Mouse (Mus musculus): ENCODE data around the gene Heca. TPM values are rescaled to one million over a fixed set of nuclear protein-coding genes. Genes with fewer than 3 reads are reported as not detected.
"Not testable (repeated sequence)": the region's sequence is repeated elsewhere in the genome, so short reads cannot be mapped to it uniquely, and the experiment has no call there.

Gene Heca
- polyA plus RNA-seq, 1 experiment from 2014 or later: 12.8 TPM

GRCm38 (mm10) chr10:17831041-17831440 is 116.8 kb downstream of the Heca start:
- ChIA-PET CTCF (interaction anchor here (1.2 kb wide), 1 partner anchor 10 kb away, joined by 4 read pairs; no protein-coding TSS in a partner anchor), POLR2A (no interaction called here)
- ATAC-seq (no peak), DNase-seq (ENCODE audit: low read depth, low spot score) (no peak)
- no peak for TF ChIP-seq CTCF (IDR thresholded peaks at IDR 0.05)
- in situ Hi-C loops (cut with MboI; ENCODE audit: low pct_unique_long_range_greater_than_20kb): no loop called here
- no peaks in the 10 kb centered on the region for H3K27me3 ChIP-seq

DNA sequence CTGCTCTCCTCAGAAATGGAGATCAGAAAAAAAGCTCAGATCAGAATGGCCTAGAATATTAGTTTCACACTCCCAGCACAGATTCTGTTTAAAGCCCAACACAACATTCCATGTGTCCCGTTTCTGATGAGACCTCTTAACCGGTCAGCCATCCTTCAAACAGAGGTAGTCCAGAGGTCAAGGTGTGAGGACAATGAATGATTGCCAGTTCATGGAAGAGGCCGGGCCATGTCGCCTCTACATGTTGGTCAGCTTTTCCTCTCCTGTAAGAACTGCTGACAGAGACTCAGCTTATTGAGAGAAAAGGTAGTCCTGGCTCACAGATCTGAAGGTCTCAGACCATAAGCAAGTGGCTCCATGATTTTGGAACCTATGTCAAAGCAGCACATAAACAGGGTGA is 118.7 kb downstream of the Heca start:
- TF ChIP-seq CTCF (IDR thresholded peaks at IDR 0.05): no peak
- H3K27me3 ChIP-seq: no peaks in the 10 kb centered on the region
- POLR2A ChIA-PET: no interaction called here
- no peak for ATAC-seq
- no peak for DNase-seq (ENCODE audit: low read depth, low spot score)
- CTCF ChIA-PET: no interaction called here
- in situ Hi-C loops (cut with MboI; ENCODE audit: low pct_unique_long_range_greater_than_20kb): no loop called here

DNA sequence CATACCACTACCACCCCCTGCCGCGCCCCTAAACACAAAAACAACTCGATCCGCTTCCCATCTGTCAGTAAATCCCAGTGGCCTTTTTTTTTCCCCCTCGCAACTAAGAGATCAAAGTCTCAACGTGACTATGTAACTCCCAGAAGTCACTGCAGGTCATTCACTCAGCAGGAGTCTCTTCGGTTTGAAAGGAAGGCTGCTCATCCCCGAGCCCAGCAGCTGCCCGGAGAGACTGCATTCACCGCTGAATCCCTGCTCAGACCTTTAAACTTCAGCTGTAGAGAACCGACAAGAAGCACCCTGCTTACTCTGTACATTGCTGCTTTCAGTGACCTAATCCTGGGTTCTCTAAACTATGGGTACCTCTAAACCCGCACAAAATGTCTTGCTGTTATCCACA is 120.5 kb downstream of the Heca start:
- POLR2A ChIA-PET: no interaction called here
- DNase-seq (ENCODE audit: low read depth, low spot score) (no peak), ATAC-seq (no peak)
- H3K27me3 ChIP-seq: no peaks in the 10 kb centered on the region
- in situ Hi-C loops (cut with MboI; ENCODE audit: low pct_unique_long_range_greater_than_20kb): no loop called here
- CTCF ChIA-PET: interaction anchor here (1.1 kb wide), 1 partner anchor 12 kb away, joined by 3 read pairs; no protein-coding TSS in a partner anchor
- TF ChIP-seq CTCF (IDR thresholded peaks at IDR 0.05): no peak

DNA sequence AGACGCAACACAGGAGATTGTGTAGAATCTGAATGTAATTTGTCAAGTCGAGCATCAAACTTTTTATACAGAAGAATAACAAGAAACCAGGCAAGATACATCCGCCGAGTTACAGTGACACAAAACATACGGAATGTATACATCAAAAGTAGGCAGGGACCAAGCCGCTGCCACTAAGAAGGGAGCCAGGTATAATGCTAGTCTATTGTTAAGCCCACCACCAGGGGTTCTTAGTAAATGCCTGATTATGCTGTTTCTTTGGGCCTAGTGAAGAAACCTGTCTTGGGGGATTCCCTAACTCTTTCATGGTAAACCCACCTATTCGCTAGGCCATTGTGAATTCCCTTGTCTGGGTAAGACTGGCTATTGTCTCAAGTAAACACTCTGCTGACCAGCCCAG is 127.4 kb downstream of the Heca start:
- CTCF ChIA-PET: interaction anchor here (1.3 kb wide), 1 partner anchor 12 kb away, joined by 3 read pairs; no protein-coding TSS in a partner anchor
- H3K27me3 ChIP-seq; in situ Hi-C loops (cut with MboI; ENCODE audit: low pct_unique_long_range_greater_than_20kb); DNase-seq (ENCODE audit: low read depth, low spot score); ATAC-seq: not testable (repeated sequence)
- POLR2A ChIA-PET: interaction anchor here (0.7 kb wide), 1 partner anchor 547 kb away, joined by 3 read pairs; no protein-coding TSS in a partner anchor

Other genes with a start within 250 kb of the Heca start
- gene Cited2, start 224.8 kb downstream of the Heca start, polyA plus RNA-seq (2021): 163 TPM
- gene Txlnb, start 151.8 kb downstream of the Heca start, polyA plus RNA-seq (2021): 0.18 TPM
- gene Abracl, start 75.2 kb upstream of the Heca start, polyA plus RNA-seq (2021): 122 TPM
- gene Reps1, start 107.8 kb upstream of the Heca start, polyA plus RNA-seq (2021): 32.9 TPM